Mouse (Mus musculus) heart, postnatal 25 days (tissue): ENCODE data around the gene Actr5. TPM values are rescaled to one million over a fixed set of nuclear protein-coding genes. Genes with fewer than 3 reads are reported as not detected.
A peak's percentile ranks its signal among the peaks of the same experiment; 100 is the strongest.

Source experiments
- DNase-seq: peaks from one replicate; pipeline ENCODE4 v3.0.0; 2022; ENCODE audit warnings: low spot score
- intact Hi-C: fragments of 180-260 bp; cut with DNase I; formaldehyde crosslinking; loops from one replicate; pipeline ENCODE4 v1.15.1; 2025
- total RNA-seq, 2 experiments: library from RNA; stranded (reverse); gene quantifications; 2 replicates each; pipeline ENCODE4 v1.2.3; 2021

Actr5 gene
- total RNA-seq, 2 experiments from 2014 or later, result 5.3 to 5.5 TPM

DNA sequence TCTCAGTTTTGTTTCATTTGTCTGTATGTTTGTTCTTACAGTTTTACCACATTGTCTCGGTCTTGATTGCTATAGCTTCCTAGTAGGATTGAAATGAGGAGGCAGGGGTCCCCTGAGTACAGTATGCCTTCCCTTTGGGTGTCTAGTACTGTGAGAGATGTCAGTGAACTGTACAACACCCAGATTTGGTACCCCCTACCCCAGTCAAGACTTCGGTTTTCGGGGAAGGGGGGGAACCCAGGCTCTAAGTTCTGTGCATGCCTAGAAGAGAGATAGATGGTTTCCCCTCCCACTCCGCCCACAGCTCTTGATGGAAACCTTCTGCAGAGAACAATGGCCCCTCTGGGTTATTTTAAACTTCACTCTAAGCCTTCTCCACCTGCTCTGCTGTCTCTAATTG is 40.4 kb downstream of the Actr5 start, which contains the start of gene Ppp1r16b:
Gene Ppp1r16b, plus strand, starts transcription at position 301 of the 400 bp plus-strand sequence.
- no peak for DNase-seq
- intact Hi-C loops, result no loop called here

DNA sequence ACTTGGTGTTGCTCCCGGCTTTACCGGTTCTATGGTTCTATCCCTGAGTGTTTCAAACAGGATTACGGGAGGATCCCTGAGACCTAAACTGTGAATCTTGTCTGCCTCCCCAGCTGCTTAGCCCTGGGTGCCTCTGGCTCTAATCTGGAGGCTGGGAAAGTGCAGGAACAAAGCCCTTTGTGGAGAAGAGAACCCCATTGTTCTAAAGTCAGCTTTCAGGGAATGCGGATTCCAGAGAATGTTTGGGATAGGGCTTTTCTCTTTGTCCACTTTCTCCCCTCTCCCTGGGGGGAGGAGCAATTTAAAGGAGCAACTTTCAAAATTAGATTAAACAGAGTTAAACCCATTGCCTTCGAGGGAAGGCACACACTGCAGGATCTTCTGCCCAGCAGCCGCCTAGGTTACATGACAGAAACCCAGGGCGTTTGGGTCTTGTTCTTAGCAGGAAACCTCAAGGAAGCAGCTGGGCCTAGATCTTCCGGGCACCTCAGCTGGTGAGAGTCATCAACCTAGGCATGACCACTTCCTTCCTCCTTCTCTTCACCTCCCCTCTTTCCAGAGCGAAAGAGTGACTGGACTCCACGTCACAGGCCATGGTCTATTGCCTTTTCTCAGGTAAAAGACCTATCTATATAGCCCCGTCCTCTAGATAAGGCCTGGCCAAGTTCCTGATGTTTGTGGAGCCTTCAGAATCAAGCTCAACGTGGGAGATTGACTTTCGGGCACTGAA is 41.5 kb downstream of the Actr5 start:
- intact Hi-C loops, result no loop called here
- no peak for DNase-seq

DNA sequence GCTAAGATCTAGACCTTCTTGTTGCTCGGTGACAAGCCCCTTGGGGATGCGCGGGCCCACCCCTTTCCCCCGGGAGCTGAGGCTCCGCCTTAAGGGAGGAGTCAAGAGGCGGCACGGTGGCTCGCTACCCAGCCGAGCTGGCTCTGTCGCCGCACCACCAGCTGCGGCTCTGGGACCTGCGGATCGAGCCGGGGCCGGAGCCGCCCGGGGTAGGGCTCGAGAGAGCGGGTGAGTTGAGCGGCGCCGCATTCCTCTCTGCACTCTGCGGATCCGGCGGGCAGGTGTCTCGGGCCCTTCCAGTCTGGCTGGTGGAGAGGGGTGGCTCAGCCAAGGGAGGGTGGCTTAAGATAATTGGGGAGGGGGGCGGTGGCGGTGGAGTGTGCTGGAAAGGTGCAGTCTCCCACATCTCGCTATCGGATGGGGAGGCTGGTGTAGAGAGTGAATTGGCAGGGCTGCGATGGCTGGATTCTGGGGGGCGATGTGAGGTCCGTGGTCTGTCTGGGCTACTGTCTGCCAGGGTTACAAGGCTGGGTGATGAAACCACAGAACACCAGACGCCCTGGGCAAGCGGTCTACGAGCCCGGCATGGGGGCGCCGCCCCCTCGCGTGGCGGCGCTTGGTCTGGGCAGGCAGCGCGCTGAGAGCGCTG is 42.5 kb downstream of the Actr5 start:
- intact Hi-C loops, result no loop called here
- DNase-seq, result peak; percentile 34

DNA sequence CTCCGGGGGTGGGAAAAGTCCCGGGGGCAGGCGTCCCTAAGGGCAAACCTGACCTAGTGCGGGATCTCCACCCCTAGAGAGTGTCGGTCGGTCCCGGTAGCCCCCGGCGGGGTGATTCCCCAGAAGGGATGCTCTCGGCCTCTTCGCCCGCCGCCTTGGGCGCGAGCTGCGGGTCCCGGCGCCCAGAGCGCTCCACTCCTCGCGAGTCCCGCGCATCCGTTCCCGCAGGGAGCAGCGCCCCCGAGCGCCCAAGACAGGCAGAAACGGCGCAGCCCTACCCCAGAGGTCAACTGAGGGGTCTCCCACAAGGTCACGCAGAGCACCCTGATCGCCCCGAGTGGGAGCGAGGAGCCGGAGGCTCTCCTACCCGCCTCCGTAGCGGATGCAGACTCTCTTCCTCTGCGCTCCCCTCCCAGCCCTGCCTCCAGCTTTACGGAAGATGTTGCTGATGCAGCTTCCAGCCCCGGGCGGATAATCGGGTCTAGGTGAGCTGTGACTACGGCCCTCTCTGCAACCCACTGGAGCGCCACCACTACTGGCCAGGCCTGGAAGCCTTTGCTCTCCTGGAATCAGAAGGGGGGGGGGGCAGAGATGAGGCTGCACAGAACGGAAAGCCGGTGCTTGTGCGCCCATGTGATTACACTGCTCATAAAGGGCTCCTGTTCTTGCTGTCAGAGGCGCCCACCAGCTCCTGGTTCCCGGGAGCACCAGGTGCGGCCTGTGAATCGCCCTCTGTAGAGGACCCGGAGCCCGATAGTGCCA is 43.2 kb downstream of the Actr5 start:
- intact Hi-C loops, result loop anchor here (2.0 kb wide), 1 partner anchor 29 kb away; no protein-coding TSS in a partner anchor
- no peak for DNase-seq

DNA sequence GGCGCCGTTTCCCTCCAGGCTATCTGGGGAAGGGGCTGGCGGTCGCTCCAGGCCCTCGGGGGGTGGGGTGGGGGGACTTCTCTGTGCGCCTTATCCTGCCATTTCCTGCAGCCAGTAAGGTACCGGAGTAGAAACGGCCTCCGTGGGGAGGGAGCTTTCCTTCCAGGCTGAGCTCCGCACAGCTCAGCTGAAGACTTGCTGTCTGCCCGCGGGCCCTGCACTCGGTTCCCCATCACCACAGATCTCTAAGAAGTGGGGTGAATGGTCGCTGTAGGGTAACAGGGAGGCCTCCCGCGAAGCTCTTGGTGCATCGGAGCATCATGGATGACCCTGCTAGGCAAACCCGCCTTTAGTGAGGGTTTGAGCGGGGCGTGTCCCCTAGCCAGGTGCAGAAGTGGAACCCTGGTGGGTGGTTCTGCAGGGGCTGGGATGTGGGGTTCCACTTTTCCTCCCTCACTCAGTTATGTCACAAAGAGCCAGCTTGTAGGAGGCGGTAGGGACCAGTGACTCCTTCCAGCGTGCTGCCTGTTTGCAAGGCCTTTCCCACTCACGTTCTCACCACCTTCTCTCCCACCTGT is 43.8 kb downstream of the Actr5 start:
- no peak for DNase-seq
- intact Hi-C loops, result loop anchor here (2.0 kb wide), 1 partner anchor 28 kb away; no protein-coding TSS in a partner anchor

DNA sequence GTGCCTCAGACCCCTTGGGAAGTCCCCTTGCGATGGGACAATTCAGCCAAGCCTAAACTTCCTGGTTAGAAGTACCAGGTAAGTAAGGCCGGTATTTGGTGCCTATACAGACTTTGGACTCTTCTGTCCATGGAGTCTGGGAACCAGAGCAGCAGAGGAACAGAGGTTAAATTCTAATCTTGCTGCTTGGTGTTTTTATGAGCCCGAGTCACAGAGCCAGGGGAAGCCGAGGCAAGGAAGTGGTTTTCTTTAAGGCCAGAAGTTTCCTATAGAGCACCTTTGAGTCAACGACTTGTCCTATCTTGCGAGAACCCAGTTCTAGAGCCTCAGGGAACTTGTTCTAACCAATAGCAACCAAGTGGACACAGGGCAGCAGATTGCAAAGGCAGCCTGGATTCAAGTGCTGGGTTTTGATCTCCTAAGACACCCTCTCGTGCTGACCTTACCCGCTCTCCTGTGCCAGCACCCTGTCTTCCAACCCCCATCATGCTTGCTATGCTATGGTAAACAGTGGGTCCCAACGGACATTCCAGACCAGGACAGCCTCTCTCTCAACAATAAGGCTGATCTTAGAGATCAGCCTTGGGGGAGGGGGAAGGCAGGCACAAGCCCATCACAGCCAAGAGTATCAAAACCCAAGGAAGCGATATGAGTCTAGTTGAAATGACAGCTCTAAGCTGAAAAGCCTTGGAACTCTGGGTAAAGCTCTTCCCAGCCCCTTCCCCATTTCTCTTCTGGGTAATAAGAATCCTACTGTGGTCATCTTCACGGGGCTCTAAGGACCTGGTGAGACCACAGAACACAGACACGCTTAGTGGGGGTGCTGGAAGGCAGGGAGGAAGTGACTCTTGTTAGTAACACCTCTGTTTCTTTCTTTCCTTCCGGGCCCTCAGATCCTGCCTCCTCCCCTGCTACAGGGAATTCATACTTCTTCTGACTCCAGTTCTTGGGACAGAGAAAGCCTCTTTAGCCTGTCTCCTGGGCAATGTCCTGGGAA is 44.8 kb downstream of the Actr5 start:
- intact Hi-C loops, result loop anchor here (2.0 kb wide), 1 partner anchor 27 kb away; no protein-coding TSS in a partner anchor
- DNase-seq, result no peak

DNA sequence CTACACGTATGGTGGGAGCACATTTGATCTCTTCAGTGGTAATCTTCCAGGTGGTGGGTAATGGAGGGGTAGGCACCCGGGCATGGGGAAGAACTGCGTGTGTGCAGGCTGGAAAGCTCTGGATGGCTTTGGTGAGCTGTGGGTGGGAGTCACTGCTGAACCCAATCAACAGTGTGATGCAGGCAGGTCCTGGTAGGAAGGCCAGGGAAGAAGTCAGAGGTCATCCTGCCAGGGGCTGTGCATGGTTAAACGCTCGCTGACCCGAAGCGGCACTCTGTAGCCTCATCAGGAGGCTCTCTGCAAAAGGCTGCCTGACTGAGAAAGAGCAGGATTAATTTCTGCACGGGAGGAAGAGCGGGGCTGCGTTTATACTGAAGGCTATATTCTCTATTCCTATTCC is 45.9 kb downstream of the Actr5 start:
- DNase-seq, result no peak
- intact Hi-C loops, result no loop called here

DNA sequence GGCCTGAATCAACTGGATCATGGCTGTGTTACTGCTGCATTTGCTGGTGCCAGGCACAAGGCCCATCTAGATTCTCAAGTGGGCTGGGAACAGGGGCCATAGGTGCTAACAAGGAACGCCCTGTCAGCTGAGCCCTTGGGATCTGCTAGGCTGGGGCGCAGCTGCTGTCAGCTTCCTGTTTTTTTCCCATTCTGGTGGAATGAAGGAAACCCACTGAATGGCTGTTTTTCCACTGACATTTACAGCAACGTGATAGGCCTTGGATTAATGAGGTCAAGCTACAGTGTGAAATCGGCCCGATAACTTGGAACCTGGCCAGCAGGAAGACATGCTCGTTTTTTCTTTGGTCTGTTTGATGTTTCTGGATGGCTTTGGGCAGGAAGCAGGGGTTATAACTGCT is 48.1 kb downstream of the Actr5 start:
- DNase-seq, result peak; percentile 61
- intact Hi-C loops, result loop anchor here (2.0 kb wide), 2 partner anchors 16 to 62 kb away; no protein-coding TSS in a partner anchor

DNA sequence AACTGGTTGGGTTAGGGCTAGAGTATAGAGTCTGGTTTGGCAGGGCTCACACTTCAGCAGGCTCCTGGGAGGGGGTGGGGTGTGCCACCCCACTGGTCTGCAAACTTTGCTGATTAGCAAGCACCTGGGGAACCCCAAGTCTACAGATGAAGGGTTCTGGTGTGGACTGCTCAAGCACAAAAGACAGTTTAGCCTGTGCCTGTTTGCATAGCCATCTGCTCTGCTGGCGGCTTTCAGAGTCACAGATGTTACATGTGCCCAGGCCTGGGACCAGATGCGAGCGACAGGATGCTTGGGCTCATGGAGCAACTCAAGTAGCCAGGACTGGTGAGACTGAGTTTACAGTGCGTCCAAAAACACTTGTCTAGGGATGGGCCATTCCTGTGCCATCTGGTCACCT is 48.8 kb downstream of the Actr5 start:
- intact Hi-C loops, result loop anchor here (2.0 kb wide), 2 partner anchors 15 to 61 kb away; no protein-coding TSS in a partner anchor
- DNase-seq, result no peak

DNA sequence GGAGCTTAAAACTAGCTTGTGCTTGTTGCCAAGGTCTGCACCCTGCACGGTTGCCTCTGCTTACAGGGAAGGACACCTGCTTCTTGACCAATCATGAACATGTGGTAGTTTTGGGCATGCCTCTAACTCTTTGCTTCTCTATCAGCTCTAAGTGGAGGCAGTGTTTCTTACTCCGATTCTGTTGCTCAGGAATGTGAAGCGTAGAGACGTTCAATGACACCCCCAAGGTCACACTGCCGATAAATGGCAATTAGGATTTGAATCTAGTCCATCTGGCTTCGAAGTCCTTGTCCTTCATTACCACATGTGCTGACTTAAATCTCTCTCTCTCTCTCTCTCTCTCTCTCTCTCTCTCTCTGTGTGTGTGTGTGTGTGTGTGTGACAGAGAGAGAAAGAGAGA is 49.4 kb downstream of the Actr5 start:
- DNase-seq, result no peak
- intact Hi-C loops, result no loop called here

DNA sequence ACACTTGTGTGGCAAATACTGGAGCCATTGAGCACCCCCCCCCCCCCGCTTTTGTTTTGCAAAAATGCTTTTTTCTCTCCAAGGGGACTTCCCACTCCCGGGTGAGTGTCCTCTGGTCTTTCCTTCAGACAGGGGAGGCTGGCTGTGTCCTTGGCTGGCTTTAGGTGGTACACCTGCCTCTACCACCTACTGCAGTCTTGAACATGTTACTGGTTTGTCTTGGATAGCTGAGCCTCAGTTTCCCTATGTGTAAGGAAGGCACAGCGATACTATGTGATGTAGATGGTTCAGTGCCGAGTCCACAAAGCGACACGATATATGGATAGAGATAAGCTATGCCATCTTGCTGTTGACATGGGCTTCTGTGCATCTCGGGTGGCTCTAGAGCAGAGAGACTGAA is 50.1 kb downstream of the Actr5 start:
- no peak for DNase-seq
- intact Hi-C loops, result no loop called here

DNA sequence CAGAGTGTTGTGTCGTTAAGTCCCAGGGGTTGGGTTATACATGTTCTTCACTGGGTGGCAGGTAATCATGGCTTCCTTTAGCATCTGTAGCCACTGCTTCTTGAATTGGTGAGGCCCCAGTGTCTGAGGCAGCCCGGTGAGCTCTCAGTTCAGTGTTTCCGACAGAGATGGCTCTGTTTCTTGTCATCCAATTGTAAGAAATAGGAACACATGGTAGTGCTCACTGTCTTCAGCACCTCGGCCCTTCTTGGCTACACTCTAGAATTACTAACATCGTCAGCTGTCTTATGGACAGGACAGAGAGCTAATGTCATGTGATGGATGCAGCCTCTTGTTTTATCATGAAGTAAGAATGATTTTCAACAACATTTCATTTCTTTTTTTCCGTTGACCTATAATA is 50.5 kb downstream of the Actr5 start:
- DNase-seq, result no peak
- intact Hi-C loops, result no loop called here

DNA sequence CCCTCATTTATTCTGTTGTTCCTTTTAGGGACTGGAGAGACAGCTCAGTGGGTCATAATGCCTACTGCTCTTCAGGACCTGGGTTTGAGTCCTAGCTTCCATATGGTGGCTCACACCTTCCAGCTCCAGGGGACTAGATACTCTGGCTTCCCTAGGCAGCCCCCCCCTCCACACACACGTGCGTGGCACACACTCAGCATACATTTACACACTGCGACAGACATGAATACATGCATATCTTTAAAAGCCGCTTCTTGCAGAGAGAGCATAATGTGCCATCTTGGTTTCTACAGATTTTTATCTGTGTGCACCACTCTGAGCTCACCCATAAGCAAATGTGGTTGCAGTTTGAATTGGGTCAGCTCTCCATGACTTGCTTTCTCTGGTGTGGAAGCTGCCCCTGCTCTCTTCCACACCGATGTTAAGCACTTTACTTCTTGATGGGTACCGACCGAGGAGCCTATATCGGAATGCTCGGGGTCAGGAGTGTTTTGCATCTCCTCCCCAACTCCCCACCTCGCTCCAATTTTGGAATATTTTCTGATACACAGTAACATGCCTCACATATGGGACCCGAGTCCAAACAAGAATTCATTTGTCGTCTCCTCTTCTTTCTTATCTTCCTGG is 51.3 kb downstream of the Actr5 start:
- no peak for DNase-seq
- intact Hi-C loops, result no loop called here

DNA sequence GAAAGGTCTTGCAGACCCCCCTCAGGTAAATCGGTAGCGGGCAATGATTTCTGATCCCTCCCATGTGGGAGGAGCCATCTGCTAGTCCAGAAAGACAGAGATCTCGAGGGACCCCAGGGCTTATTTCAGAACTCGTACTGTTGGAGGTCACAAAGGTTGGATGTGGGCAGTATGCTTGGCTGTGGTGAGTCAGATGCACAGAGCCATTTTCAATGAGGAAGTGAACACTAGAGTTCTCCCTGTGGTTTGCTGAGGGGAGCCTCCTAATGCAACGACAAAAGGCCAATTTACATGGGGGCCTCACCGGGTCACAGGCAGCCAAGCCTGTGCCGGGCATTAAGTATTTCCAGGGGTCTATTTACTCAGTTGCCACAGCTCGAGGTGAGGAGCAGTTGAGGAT is 53.3 kb downstream of the Actr5 start:
- intact Hi-C loops, result no loop called here
- no peak for DNase-seq

DNA sequence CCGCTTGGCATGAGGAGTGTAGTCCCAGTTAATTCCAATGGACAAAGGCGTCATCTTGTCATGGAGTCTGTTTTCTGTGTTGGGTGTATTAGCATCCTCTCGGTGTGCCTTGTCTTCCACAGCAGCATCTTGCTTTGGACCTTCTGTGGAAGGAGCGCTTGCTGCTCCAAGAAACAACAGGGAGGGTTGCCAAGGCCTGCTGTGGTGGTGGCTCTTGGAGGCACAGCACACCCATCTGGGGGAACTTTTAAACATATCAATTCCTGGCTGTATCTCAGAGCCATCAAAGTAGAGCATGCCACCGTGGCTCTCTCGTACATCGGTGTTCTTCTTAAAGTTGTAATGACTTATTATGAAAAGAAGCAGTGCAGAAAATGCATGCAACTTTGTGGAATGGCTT is 54.4 kb downstream of the Actr5 start:
- intact Hi-C loops, result no loop called here
- no peak for DNase-seq

DNA sequence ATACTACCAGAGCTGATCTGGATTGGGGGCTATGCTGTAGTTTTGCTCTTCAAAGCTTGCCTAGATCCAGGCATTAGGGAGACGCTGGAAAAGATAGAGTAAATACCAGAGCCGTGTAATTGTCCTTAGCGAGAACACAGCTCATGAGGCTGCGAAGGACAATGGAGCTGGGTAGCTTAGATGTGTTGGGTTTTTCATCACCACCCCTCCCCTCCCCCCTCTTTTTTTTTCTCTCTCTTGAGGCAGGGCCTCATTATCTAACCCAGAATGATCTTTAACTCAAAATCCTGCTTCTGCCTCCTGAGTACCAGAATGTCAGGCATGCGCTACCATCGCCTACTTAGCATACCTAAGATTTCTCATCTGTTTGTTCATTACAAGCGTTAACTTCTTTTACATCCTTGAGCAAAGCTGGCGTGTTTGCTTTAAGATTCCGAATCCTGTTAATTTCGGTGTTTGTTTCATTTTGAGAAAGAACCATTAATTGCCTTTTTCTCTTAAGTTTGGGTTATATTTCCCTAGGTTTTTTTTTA is 55.7 kb downstream of the Actr5 start:
- intact Hi-C loops, result no loop called here
- DNase-seq, result no peak

DNA sequence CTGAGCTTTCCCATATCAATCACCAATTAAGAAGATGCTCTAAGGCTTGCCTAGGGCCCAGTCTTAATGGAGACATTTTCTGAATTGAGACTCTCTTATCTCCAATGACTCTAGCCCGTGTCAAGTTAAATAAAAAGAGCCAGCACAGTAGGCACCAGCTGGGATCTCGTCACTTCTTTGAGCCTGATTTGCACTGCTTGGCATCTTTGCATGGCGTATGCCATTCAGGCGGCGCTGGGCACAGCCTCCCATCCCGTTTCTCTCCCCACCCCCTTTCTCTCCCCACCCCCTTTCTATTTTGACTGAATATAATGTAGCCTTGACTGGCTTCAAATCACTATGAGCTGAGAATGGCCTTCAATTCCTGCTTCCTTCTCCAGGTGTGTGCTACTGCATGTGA is 57.0 kb downstream of the Actr5 start:
- intact Hi-C loops, result no loop called here
- no peak for DNase-seq

DNA sequence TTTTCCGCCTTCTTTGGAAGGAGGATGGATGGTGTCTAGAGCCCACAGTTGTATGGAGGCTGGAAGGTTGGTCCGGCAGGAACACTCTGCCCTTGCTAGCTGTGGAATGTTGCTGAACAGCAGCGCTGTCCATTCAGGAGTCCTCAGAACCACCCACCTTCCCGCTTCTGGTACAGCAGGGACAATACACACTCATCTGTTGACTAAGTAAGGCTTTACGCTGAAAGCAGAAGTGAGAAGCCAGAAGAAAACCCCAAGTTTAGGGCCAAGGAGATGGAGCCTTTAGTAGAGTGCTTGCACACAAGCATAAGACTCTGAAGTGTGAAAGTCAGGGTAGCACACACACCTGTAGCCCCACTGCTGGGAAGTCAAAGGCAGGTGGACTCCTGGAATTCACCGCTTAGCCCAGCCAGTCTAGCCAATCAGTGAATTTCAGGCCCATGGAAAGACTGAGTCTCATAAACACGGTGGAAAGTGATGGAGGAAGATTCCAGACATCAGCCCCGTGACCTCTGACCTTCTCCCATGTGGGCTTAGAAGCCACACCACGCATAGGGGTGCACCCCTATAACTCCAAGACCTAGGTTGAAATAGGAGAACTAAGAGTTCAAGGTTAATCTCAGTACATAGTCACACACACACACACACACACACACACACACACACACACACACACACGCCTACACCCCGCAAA is 57.8 kb downstream of the Actr5 start:
- no peak for DNase-seq
- intact Hi-C loops, result no loop called here
